Mouse (Mus musculus) layer of hippocampus, adult 9-11 months (tissue): ENCODE data around the gene Zfhx2.

ENCODE experiments used
- DNase-seq: peaks from one replicate; pipeline ENCODE4 v3.0.0; 2022

The Zfhx2 gene

GRCm38 (mm10) chr14:55105836-55106809 is 14.0 kb upstream of the Zfhx2 start, which contains the start of gene Ap1g2:
TSS of gene Ap1g2 (minus strand) at chr14:55106593.
- peak; percentile 90 for DNase-seq

- no peak for DNase-seq
Measured at GRCm38 (mm10) chr14:55105386-55105785, 13.3 kb upstream of the Zfhx2 start.

DNA sequence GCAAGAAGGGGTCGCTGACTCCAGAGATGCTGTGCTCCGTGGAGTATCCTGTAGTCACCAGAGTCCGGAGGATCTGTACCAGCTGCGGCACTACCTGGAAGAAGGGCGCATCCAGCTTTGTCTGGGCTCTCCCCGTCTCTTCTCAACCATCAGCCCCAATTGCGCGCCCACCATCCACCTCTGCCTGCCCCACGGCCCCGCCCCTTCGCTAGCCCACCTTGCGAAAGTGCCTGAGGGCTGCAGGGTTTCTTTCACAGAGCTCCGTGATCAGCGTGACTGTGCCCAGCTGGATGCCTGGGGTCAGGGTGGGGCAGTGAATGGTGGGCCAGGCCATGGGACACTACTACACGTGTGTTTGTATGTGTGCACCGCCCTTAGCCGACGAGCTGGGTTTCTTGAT is 12.2 kb upstream of the Zfhx2 start:
- DNase-seq = no peak

- DNase-seq = no peak
Measured at GRCm38 (mm10) chr14:55102253-55102785, 10.2 kb upstream of the Zfhx2 start.

GRCm38 (mm10) chr14:55101592-55101991 is 9.5 kb upstream of the Zfhx2 start:
- peak; percentile 62 for DNase-seq

GRCm38 (mm10) chr14:55098067-55098466 is 5.9 kb upstream of the Zfhx2 start:
- no peak for DNase-seq

- no peak for DNase-seq
Measured at GRCm38 (mm10) chr14:55097646-55098045, 5.5 kb upstream of the Zfhx2 start.

DNA sequence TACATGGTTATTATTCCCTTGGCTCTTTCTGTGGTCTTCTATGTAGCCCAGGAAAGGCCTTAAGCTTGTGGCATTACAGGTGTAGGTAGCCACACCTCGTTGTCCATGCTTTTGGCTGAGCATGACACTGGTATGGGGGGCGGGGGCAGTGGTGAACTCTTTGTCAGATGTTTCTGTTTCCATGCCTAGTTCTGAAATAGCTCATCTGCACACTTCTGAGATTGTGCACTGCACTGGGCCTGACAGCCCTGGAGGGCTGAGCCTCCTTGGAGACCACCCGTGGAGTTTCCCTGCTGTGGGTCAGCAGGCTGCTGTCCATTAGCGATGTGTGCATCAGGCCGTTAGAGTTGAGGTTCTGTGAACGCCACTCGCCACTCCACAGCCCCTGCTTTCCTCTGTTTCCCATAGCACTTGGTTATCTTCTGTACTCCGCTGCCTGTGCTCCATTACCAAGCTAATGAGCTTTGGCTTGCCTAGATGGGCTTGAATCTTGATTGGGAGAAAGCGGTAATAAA is 4.5 kb upstream of the Zfhx2 start:
- no peak for DNase-seq

- DNase-seq = no peak
Measured at GRCm38 (mm10) chr14:55095671-55096070, 3.5 kb upstream of the Zfhx2 start.

DNA sequence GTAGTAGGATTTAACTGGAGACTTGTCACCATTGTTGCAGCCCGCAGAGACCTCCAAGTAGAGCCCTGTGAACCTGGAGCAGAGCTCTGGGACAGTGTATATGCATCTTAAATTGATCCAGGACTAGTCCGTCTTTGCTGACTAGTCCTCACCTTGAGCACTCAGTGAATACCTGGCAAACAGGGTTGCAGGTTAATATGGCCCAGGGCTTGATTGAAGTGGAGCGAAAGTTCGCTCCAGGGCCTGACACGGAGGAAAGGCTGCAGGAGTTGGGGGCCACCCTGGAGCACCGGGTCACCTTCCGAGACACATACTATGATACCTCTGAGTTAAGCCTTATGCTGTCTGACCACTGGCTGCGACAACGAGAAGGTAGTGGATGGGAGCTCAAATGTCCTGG is 3.1 kb upstream of the Zfhx2 start:
- DNase-seq = no peak

- peak; percentile 72 for DNase-seq
Measured at GRCm38 (mm10) chr14:55094704-55095231, 2.6 kb upstream of the Zfhx2 start, which contains the start of gene Thtpa. TSS of gene Thtpa (plus strand) at chr14:55094784.

DNA sequence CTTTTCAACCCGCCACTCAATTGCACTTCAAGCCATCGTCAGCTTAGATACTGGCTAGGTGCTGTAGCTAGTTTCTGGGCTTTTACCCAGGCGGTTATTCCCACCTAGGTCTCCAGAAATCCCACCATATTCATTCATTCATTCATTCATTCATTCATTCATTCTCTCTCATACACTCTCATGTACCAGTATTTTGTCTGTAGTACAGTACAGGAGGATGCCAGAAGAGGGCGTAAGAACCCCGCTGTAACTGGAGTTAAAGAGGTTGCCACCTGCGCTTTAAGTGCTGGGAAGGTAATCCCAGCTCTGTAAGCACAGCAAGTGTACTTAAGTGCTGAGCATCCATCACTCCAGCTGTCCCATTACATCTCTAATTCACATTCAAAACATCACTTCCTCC is 1.8 kb upstream of the Zfhx2 start:
- DNase-seq = no peak

DNA sequence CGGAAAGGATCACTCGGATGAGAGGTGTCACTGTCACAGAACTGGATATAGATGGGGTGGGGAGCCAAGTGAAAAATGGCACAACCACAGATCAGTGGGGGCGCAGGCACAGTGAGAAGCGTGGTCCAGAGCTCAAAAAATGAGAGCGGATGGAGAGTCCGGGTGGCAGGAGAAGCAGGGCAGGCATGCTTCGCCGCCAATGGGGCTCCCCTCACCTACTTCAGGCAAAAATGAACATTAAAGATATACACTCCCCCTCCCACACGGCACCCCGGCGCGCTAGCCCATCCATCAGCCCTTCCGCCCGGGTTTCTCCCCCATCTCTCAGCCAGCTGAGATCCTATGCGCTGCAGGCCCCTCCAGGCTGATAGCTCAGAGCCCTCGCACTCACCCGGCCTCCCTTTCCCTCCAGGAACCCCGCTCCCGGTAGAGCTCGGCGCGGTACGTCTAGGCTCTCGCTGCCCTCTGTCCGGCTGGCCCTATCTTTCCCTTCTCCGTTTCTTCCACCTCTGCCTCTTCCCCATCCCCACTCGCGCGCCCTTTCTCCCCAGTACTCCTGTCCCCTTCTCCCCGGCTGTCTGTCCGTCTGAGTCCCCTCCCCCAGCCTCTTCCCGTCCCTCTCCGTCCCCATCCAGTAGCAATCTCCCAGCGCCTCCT is 787 bp downstream of the Zfhx2 start:
- DNase-seq = no peak

- DNase-seq = peak; percentile 77
Measured at GRCm38 (mm10) chr14:55089199-55089947, 2.8 kb downstream of the Zfhx2 start.

DNA sequence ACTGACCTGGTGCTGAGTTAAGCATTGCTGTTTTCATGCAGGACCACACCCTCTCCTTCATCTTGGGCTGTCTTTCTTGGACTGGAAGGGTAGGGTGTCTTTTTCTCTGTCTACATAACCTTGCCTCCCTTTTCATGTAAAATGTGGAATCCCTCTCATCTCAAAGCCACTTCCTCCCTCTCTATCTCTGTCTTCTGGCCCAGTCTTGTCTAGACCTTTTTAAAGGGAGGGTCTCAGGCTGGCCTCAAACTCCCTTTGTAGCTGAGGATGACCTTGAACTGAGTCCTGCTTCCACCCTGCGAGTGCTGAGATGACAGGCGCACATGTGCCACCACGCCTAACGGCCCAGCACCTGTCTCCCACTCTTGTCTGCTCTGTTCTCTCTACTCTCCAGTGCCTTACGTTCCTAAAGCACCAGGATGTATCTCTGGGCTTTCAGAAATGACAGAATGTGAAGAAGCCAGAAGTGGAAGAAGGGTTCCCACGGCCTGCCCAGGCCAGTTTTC is 6.1 kb downstream of the Zfhx2 start:
- no peak for DNase-seq

- DNase-seq = no peak
Measured at GRCm38 (mm10) chr14:55085324-55086008, 6.7 kb downstream of the Zfhx2 start.

GRCm38 (mm10) chr14:55083481-55083880 is 8.6 kb downstream of the Zfhx2 start:
- DNase-seq = no peak

- DNase-seq = no peak
Measured at GRCm38 (mm10) chr14:55081105-55081504, 11.0 kb downstream of the Zfhx2 start.

- peak; percentile 56 for DNase-seq
Measured at GRCm38 (mm10) chr14:55079214-55079970, 12.7 kb downstream of the Zfhx2 start.

DNA sequence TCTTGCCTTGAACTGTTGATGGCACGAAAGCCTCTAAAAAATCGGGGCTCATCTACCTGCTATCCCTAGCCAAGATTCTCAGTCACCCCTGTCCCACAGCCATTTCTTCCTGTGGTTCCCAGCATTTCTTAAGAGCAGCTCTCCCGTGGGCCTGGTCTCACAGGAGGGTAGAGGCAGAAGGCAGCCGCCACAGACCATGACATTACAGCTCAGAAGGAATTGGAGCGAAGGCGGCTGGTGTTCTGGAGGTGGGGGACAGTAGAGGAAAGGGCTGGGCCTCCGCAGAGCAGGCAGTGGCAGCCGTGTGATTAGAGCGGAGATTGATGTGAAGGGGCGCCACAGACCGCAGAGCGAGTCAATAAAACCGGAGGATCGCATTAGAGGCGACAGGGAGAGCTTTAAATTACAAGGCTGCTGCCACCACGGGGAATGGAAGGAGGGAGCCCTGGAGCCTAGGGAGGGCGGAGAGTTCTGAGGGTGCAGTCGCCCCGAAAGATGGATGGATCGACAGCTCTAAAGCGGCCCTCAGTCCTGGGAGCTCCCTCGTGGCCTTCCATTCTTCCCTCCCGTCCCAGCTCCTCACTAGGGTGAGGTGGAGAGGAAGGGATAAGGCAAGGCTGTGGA is 13.6 kb downstream of the Zfhx2 start:
- DNase-seq = no peak
